Mouse (Mus musculus): Measurements from ENCODE around the gene Thumpd1. TPM values are rescaled to one million over a fixed set of nuclear protein-coding genes. Genes with fewer than 3 reads are reported as not detected.
A peak's percentile ranks its signal among the peaks of the same experiment; 100 is the strongest.

Thumpd1 gene
- total RNA-seq, 2 experiments from 2014 or later, result 8.9 to 12.6 TPM

DNA sequence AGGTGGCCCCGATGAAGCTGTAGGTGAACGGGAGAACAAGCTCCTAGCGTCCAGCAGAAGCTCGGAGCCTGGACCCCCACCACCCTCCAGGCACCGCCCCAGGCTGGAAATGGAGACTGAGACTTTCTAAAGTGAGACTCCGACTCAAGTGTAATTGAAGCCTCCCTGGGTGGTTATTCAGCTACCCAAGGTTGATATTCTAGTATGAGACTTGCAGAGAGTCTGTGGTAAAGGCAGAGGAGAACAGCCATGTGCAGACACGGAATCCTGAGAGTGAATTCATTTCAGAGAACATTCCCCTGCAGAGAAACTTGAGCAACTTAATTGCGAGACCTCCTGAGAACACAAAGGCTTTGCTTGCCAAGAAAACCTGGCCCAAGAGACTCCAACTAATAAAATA lies 40.5 kb downstream of the Thumpd1 start:
- ATAC-seq (replicated peaks; ENCODE audit: low FRiP score, poor library complexity, severe bottlenecking), result no peak

GRCm38 (mm10) chr7:119673465-119673864 lies 47.1 kb downstream of the Thumpd1 start:
- ATAC-seq (replicated peaks; ENCODE audit: low FRiP score, poor library complexity, severe bottlenecking), result 0 out of 2 replicates have a peak, but pooled peaks have one; percentile 34

- no peak for ATAC-seq (replicated peaks; ENCODE audit: low FRiP score, poor library complexity, severe bottlenecking)
Observed at GRCm38 (mm10) chr7:119670925-119671324, 49.7 kb downstream of the Thumpd1 start.

DNA sequence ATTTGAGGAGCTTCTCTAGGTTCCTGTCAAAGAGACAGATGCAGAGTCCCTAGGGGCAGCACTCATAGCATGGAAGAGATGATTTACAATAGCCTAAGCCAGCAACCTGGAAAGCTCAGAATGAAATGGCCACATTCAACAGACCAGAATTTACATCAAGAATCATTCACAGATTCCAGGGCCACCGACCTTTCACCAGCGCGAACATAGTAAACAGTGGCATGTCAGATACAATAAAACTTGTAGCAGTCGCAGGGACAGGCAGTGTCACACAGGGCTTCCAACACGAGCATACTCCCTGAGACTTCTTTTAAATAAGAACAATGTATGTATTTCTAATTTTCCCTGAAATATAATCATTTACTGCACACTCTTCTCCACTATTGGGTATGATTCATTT lies 50.2 kb downstream of the Thumpd1 start:
- no peak for ATAC-seq (replicated peaks; ENCODE audit: low FRiP score, poor library complexity, severe bottlenecking)

DNA sequence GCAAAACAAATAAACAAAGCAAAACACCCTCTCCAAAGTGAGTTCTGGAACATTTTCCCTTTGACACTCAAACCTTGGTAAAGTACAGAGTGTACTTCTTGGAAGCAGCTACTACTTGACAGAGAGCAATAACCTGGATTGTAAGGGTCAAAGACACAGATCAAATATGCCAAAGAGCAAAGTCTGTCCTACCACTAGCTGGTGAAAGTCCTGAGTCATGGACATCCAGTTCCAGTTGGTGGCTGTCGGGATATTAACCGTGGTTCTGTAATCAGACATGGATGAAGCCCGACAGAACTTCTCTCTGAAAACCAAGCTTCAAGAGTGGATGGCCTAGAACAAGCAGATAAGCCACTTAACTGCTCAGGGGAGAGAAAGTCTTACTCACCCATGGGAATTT lies 52.7 kb downstream of the Thumpd1 start:
- no peak for ATAC-seq (replicated peaks; ENCODE audit: low FRiP score, poor library complexity, severe bottlenecking)

Other genes with a start within 250 kb of the Thumpd1 start
- not detected in 2 replicates for gene Umod, start 241.5 kb downstream of the Thumpd1 start, total RNA-seq (2015; ENCODE audit: low replicate concordance)
- gene Umod, start 241.5 kb downstream of the Thumpd1 start, total RNA-seq (2017; ENCODE audit: low replicate concordance), result not detected in 2 replicates
- not detected in 2 replicates for gene Acsm5, start 201.3 kb downstream of the Thumpd1 start, total RNA-seq (2015; ENCODE audit: low replicate concordance)
- not detected in 2 replicates for gene Acsm5, start 201.3 kb downstream of the Thumpd1 start, total RNA-seq (2017; ENCODE audit: low replicate concordance)
- gene Pdilt, start 197.3 kb downstream of the Thumpd1 start, total RNA-seq (2015; ENCODE audit: low replicate concordance), result not detected in 2 replicates
- gene Pdilt, start 197.3 kb downstream of the Thumpd1 start, total RNA-seq (2017; ENCODE audit: low replicate concordance), result not detected in 2 replicates
- gene Acsm2, start 166.5 kb downstream of the Thumpd1 start, total RNA-seq (2015; ENCODE audit: low replicate concordance), result not detected in 2 replicates
- gene Acsm2, start 166.5 kb downstream of the Thumpd1 start, total RNA-seq (2017; ENCODE audit: low replicate concordance), result not detected in 2 replicates
- gene Acsm1, start 113.8 kb downstream of the Thumpd1 start, total RNA-seq (2015; ENCODE audit: low replicate concordance), result not detected in 2 replicates
- not detected in 2 replicates for gene Acsm1, start 113.8 kb downstream of the Thumpd1 start, total RNA-seq (2017; ENCODE audit: low replicate concordance)
- not detected in 2 replicates for gene Acsm4, start 30.8 kb downstream of the Thumpd1 start, total RNA-seq (2015; ENCODE audit: low replicate concordance)
- gene Acsm4, start 30.8 kb downstream of the Thumpd1 start, total RNA-seq (2017; ENCODE audit: low replicate concordance), result not detected in 2 replicates
- gene Acsm3, start 40.1 kb upstream of the Thumpd1 start, total RNA-seq (2015; ENCODE audit: low replicate concordance), result not detected in 2 replicates
- not detected in 2 replicates for gene Acsm3, start 40.1 kb upstream of the Thumpd1 start, total RNA-seq (2017; ENCODE audit: low replicate concordance)
- gene Rexo5, start 73.2 kb upstream of the Thumpd1 start, total RNA-seq (2015; ENCODE audit: low replicate concordance), result 21.3 and 31.0 TPM in 2 replicates
- 77.3 and 78.6 TPM in 2 replicates for gene Rexo5, start 73.2 kb upstream of the Thumpd1 start, total RNA-seq (2017; ENCODE audit: low replicate concordance)
- gene Eri2, start 73.3 kb upstream of the Thumpd1 start, total RNA-seq (2015; ENCODE audit: low replicate concordance), result 15.5 and 21.6 TPM in 2 replicates
- gene Eri2, start 73.3 kb upstream of the Thumpd1 start, total RNA-seq (2017; ENCODE audit: low replicate concordance), result 9.4 and 24.1 TPM in 2 replicates
- gene Lyrm1, start 175.1 kb upstream of the Thumpd1 start, total RNA-seq (2015; ENCODE audit: low replicate concordance), result 5.0 TPM in 1 of 2 replicates, not detected in the other
- 3.2 TPM in 1 of 2 replicates, not detected in the other for gene Lyrm1, start 175.1 kb upstream of the Thumpd1 start, total RNA-seq (2017; ENCODE audit: low replicate concordance)
- gene Dcun1d3, start 175.5 kb upstream of the Thumpd1 start, total RNA-seq (2015; ENCODE audit: low replicate concordance), result 0.84 and 6.1 TPM in 2 replicates
- 1.4 and 2.8 TPM in 2 replicates for gene Dcun1d3, start 175.5 kb upstream of the Thumpd1 start, total RNA-seq (2017; ENCODE audit: low replicate concordance)

Data from erythroid progenitor cell, adult 5-6 weeks (primary cell).